8 mouse cellular contexts compared by ENCODE assay signal in genomic region chr8:70560096-70560495, GRCm38 (mm10). TPM values are rescaled to one million over a fixed set of nuclear protein-coding genes. Genes with fewer than 3 reads are reported as not detected.
A peak's percentile ranks its signal among the peaks of the same experiment; 100 is the strongest.
DNase-seq lines count a peak whose midpoint lies in the region; ATAC-seq and TF ChIP-seq lines count a peak whose summit lies in the region.

No protein-coding gene starts in this region.

- no peak overlapping the region for H3K9ac ChIP-seq in CH12.LX (ENCODE audit: insufficient read depth, low read depth)
- H3K9ac ChIP-seq in liver, embryonic 14.5 days (replicated peaks), result no peak overlapping the region

- no peak for TF ChIP-seq EP300 in CH12.LX (IDR thresholded peaks at IDR 0.05; ENCODE audit: low read length)
- no peak for TF ChIP-seq EP300 in liver, embryonic 14.5 days (IDR thresholded peaks at IDR 0.05; ENCODE audit: low read depth)

- no peak overlapping the region for H3K4me3 ChIP-seq in CH12.LX (replicated peaks in 1 of 3; ENCODE audit: low read depth in 2 of 3, low read length in 2 of 3, poor library complexity in 1 of 3)
- no peak overlapping the region for H3K4me3 ChIP-seq in liver, embryonic 14.5 days (ENCODE audit: insufficient read depth in 1 of 2, low read depth in 2 of 2, low read length in 2 of 2)

- dilution Hi-C loops in CH12.LX (cut with MboI; ENCODE audit: extremely low pct_ligation_motif_present, extremely low pct_unique_long_range_greater_than_20kb, low sequenced_read_pairs), result no loop called here

- no peaks in the 10 kb centered on the region for H3K79me2 ChIP-seq in CH12.LX (replicated peaks; ENCODE audit: control insufficient read depth, extremely low read depth, insufficient read depth, poor library complexity, severe bottlenecking)

- no peak overlapping the region for H3K27ac ChIP-seq in CH12.LX (ENCODE audit: insufficient read depth, low read depth)
- H3K27ac ChIP-seq in liver, embryonic 14.5 days, result no peak overlapping the region

- TF ChIP-seq RAD21 in CH12.LX (IDR thresholded peaks at IDR 0.05; ENCODE audit: low read depth, low read length), result peak; percentile 40

- TF ChIP-seq POLR2A in CH12.LX (IDR thresholded peaks at IDR 0.05; ENCODE audit: low read depth, low read length), result no peak

- peaks cover 3 to 49% of the 10 kb centered on the region in 2 experiments; a peak in 2 of 4 replicates for H3K4me1 ChIP-seq in CH12.LX (ENCODE audit: control insufficient read depth in 1 of 2, insufficient read depth in 2 of 2)
- peaks cover 17 to 68% of the 10 kb centered on the region in 2 experiments for H3K4me1 ChIP-seq in liver, embryonic 14.5 days (replicated peaks; ENCODE audit: control insufficient read depth in 2 of 2, insufficient read depth in 2 of 2, low read length in 1 of 2)

- peak; percentile 62; the same call in 1 of the 2 replicates for ATAC-seq in cerebellum, adult (ENCODE audit: insufficient number of reproducible peaks, low FRiP score, low TSS enrichment)
- 0 out of 2 replicates have a peak, but pooled peaks have one; percentile 17 for ATAC-seq in liver, embryonic 14.5 days (ENCODE audit: insufficient read depth)

- no peaks in the 10 kb centered on the region for H3K27me3 ChIP-seq in CH12.LX (replicated peaks)
- no peaks in the 10 kb centered on the region for H3K27me3 ChIP-seq in liver, embryonic 14.5 days (ENCODE audit: control insufficient read depth, insufficient read depth, low read length)

- peaks cover 0 to 68% of the 10 kb centered on the region in 2 experiments for H3K36me3 ChIP-seq in CH12.LX (replicated peaks in 1 of 2; ENCODE audit: control insufficient read depth in 1 of 2, insufficient read depth in 1 of 2, low read length in 1 of 2)
- no peaks in the 10 kb centered on the region for H3K36me3 ChIP-seq in liver, embryonic 14.5 days (replicated peaks; ENCODE audit: control insufficient read depth, insufficient read depth, low read depth)

- no peak for DNase-seq in cerebellum, adult 8-10 months
- peak; percentile 42 for DNase-seq in CH12.LX (ENCODE audit: extremely low read depth)
- peak; percentile 64 to 70 for DNase-seq in cerebellum, postnatal 14 days
- peak; percentile 79 for DNase-seq in heart, postnatal 10 days
- no peak for DNase-seq in liver, embryonic 14.5 days (ENCODE audit: low read depth in 3 of 3, low spot score in 3 of 3)
- peak; percentile 45 to 48 for DNase-seq in spleen, postnatal 36 days (ENCODE audit: low spot score in 2 of 2)
- DNase-seq in natural killer cell, adult 2 months (ENCODE audit: low spot score in 2 of 2), result no peak

- peak in 1 of 2 experiments; percentile 58; a peak in 2 of 4 replicates for TF ChIP-seq CTCF in CH12.LX (conservative IDR thresholded peaks at IDR 0.05 in 1 of 2, IDR thresholded peaks at IDR 0.05 in 1 of 2; ENCODE audit: low read depth in 2 of 2, low read length in 2 of 2)
- peak; percentile 68 for TF ChIP-seq CTCF in liver, embryonic 14.5 days (IDR thresholded peaks at IDR 0.05; ENCODE audit: low read depth)

- 42% methylated on average over 2 of the region's 2 CpGs for WGBS in liver, embryonic 14.5 days (ENCODE audit: insufficient replicate concordance)

- in situ Hi-C loops in CH12.LX (cut with MboI; ENCODE audit: low pct_ligation_motif_present, low pct_unique_long_range_greater_than_20kb, low sequenced_read_pairs), result no loop called here

- no peaks in the 10 kb centered on the region for H3K9me3 ChIP-seq in CH12.LX (replicated peaks; ENCODE audit: low read length)
- no peaks in the 10 kb centered on the region for H3K9me3 ChIP-seq in liver, embryonic 14.5 days (ENCODE audit: control insufficient read depth, low read length)

- H3K4me2 ChIP-seq in CH12.LX (ENCODE audit: insufficient read depth, low read depth, poor library complexity, severe bottlenecking), result no peak overlapping the region
- no peak overlapping the region for H3K4me2 ChIP-seq in liver, embryonic 14.5 days (ENCODE audit: low read depth)

- intact Hi-C loops in heart, postnatal 10 days (cut with DNase I), result loop anchor here (1.0 kb wide), 1 partner anchor 25 kb away; no protein-coding TSS in a partner anchor

TF ChIP-seq in CH12.LX, 34 proteins besides CTCF, POLR2A, EP300 and RAD21:
- TF ChIP-seq MAX (IDR thresholded peaks at IDR 0.05; ENCODE audit: low read length) (no peak), ELF1 (IDR thresholded peaks at IDR 0.05; ENCODE audit: low read depth, low read length) (0 out of 2 replicates have a peak, but pooled peaks have one; percentile 10), MAFK (IDR thresholded peaks at IDR 0.05; ENCODE audit: insufficient replicate concordance, low read length) (no peak), SMC3 (IDR thresholded peaks at IDR 0.05; ENCODE audit: low read depth, low read length) (peak; percentile 14; the same call in 1 of the 2 replicates), E2F4 (IDR thresholded peaks at IDR 0.05; ENCODE audit: insufficient replicate concordance, low read depth, low read length) (no peak)
TF ChIP-seq in CH12.LX: peak in this region for 2.

RNA-seq across cellular contexts. Expression of gene Ell, which starts 20.8 kb away (rescaled TPM):
- total RNA-seq in CH12.LX (2012; rRNA removed) (9.8 TPM in 2 replicates), CH12.LX (2014; rRNA removed) (6.4 and 6.5 TPM in 2 replicates)
- polyA plus RNA-seq in CH12.LX (2012; ENCODE audit: insufficient read length, low read depth), result 14.0 and 17.9 TPM in 2 replicates
- 10 to 100 TPM; 15.9 to 17.9 TPM for total RNA-seq in heart, postnatal 10 days (2021)
- 8.9 and 9.6 TPM in 2 replicates for polyA plus RNA-seq in liver, embryonic 14.5 days (2012; rRNA removed)
- polyA plus RNA-seq in liver, embryonic 14.5 days (2014; fragmentation: Nextera tagmentation; extraction: Ambion mirVana), result 7.7 and 9.2 TPM in 2 replicates

RNA-seq across cellular contexts. Expression of gene Kxd1, which starts 32.3 kb away (rescaled TPM):
- total RNA-seq in CH12.LX (2012; rRNA removed) (45.7 and 63.4 TPM in 2 replicates), CH12.LX (2014; rRNA removed) (67.9 and 68.0 TPM in 2 replicates)
- polyA plus RNA-seq in CH12.LX (2012; ENCODE audit: insufficient read length, low read depth), result 56.6 and 56.7 TPM in 2 replicates
- 10 to 100 TPM; 79.5 to 81.3 TPM for total RNA-seq in heart, postnatal 10 days (2021)
- polyA plus RNA-seq in liver, embryonic 14.5 days (2012; rRNA removed), result 28.9 and 30.8 TPM in 2 replicates
- polyA plus RNA-seq in liver, embryonic 14.5 days (2014; fragmentation: Nextera tagmentation; extraction: Ambion mirVana), result 32.6 and 33.3 TPM in 2 replicates

RNA-seq across cellular contexts. Expression of gene Fkbp8, which starts 32.6 kb away (rescaled TPM):
- total RNA-seq in CH12.LX (2012; rRNA removed) (246 and 266 TPM in 2 replicates), CH12.LX (2014; rRNA removed) (172 and 178 TPM in 2 replicates)
- 176 and 178 TPM in 2 replicates for polyA plus RNA-seq in CH12.LX (2012; ENCODE audit: insufficient read length, low read depth)
- 100 to 1,000 TPM; 185 to 190 TPM for total RNA-seq in heart, postnatal 10 days (2021)
- 140 and 149 TPM in 2 replicates for polyA plus RNA-seq in liver, embryonic 14.5 days (2012; rRNA removed)
- polyA plus RNA-seq in liver, embryonic 14.5 days (2014; fragmentation: Nextera tagmentation; extraction: Ambion mirVana), result 114 and 135 TPM in 2 replicates

RNA-seq across cellular contexts. Expression of gene Isyna1, which starts 34.1 kb away (rescaled TPM):
- total RNA-seq in CH12.LX (2012; rRNA removed), result 141 and 174 TPM in 2 replicates
- total RNA-seq in CH12.LX (2014; rRNA removed), result 99.9 and 107 TPM in 2 replicates
- 139 and 163 TPM in 2 replicates for polyA plus RNA-seq in CH12.LX (2012; ENCODE audit: insufficient read length, low read depth)
- 10 to 100 TPM; 25.8 to 29.6 TPM for total RNA-seq in heart, postnatal 10 days (2021)
- polyA plus RNA-seq in liver, embryonic 14.5 days (2012; rRNA removed), result 61.3 and 62.4 TPM in 2 replicates
- 30.2 and 34.2 TPM in 2 replicates for polyA plus RNA-seq in liver, embryonic 14.5 days (2014; fragmentation: Nextera tagmentation; extraction: Ambion mirVana)

RNA-seq across cellular contexts. Expression of gene Ssbp4, which starts 48.6 kb away (rescaled TPM):
- 77.3 and 84.9 TPM in 2 replicates for total RNA-seq in CH12.LX (2012; rRNA removed)
- 31.0 and 41.3 TPM in 2 replicates for total RNA-seq in CH12.LX (2014; rRNA removed)
- polyA plus RNA-seq in CH12.LX (2012; ENCODE audit: insufficient read length, low read depth), result 114 and 128 TPM in 2 replicates
- total RNA-seq in heart, postnatal 10 days (2021), result 10 to 100 TPM; 54.7 to 55.6 TPM
- 36.3 and 50.8 TPM in 2 replicates for polyA plus RNA-seq in liver, embryonic 14.5 days (2012; rRNA removed)
- 49.5 and 61.7 TPM in 2 replicates for polyA plus RNA-seq in liver, embryonic 14.5 days (2014; fragmentation: Nextera tagmentation; extraction: Ambion mirVana)

Comparison
In these comparisons a context has a peak if more than half of its experiments do, and no peak if none do; other contexts are left out.
1. DNase-seq: peak in CH12.LX (single experiment), cerebellum, postnatal 14 days (2 of 2), heart, postnatal 10 days (2 of 2) and spleen, postnatal 36 days (2 of 2); none in cerebellum, adult 8-10 months (single experiment), liver, embryonic 14.5 days (0 of 3) and natural killer cell, adult 2 months (0 of 2).